Mouse (Mus musculus) gastrocnemius, postnatal 14 days (tissue): ENCODE results near the gene Angpt4. TPM values are rescaled to one million over a fixed set of nuclear protein-coding genes. Genes with fewer than 3 reads are reported as not detected.

Experiments used
- DNase-seq: peaks from one replicate; pipeline ENCODE4 v3.0.0; 2021; ENCODE audit warnings: mixed read lengths
- intact Hi-C: fragments of 180-260 bp; cut with DNase I; formaldehyde crosslinking; loops from one replicate; pipeline ENCODE4 v1.15.1; 2025; ENCODE audit warnings: low total_unique reads
- total RNA-seq, 2 experiments: library from RNA; stranded (reverse); gene quantifications; 2 replicates each; pipeline ENCODE4 v1.2.3; 2021

The Angpt4 gene
- total RNA-seq, 2 experiments from 2014 or later = 0.12 TPM; not detected in 1

GRCm38 (mm10) chr2:151910498-151910897, 512 bp upstream of the Angpt4 start:
- intact Hi-C loops = no loop called here
- DNase-seq = no peak

- intact Hi-C loops = no loop called here
- DNase-seq = no peak
Observed at GRCm38 (mm10) chr2:151911751-151912150, 741 bp downstream of the Angpt4 start.

- intact Hi-C loops = no loop called here
Observed at GRCm38 (mm10) chr2:151914120-151914519, 3.1 kb downstream of the Angpt4 start.

GRCm38 (mm10) chr2:151915111-151915510, 4.1 kb downstream of the Angpt4 start:
- DNase-seq = no peak
- intact Hi-C loops = no loop called here

More at GRCm38 (mm10) chr2:151914120-151914519, 3.1 kb downstream of the Angpt4 start:
- DNase-seq = no peak

- peak; percentile 67 for DNase-seq
- intact Hi-C loops = no loop called here
Observed at GRCm38 (mm10) chr2:151916061-151916831, 5.2 kb downstream of the Angpt4 start.

- intact Hi-C loops = no loop called here
- no peak for DNase-seq
Observed at GRCm38 (mm10) chr2:151919140-151919539, 8.1 kb downstream of the Angpt4 start.

- intact Hi-C loops = no loop called here
Observed at GRCm38 (mm10) chr2:151921068-151921467, 10.1 kb downstream of the Angpt4 start.

GRCm38 (mm10) chr2:151921596-151921995, 10.6 kb downstream of the Angpt4 start:
- peak; percentile 48 for DNase-seq
- intact Hi-C loops = no loop called here

More at GRCm38 (mm10) chr2:151921068-151921467, 10.1 kb downstream of the Angpt4 start:
- no peak for DNase-seq

- intact Hi-C loops = no loop called here
- no peak for DNase-seq
Observed at GRCm38 (mm10) chr2:151924276-151924675, 13.3 kb downstream of the Angpt4 start.

GRCm38 (mm10) chr2:151925715-151926114, 14.7 kb downstream of the Angpt4 start:
- intact Hi-C loops = no loop called here
- no peak for DNase-seq

- intact Hi-C loops = no loop called here
- DNase-seq = no peak
Observed at GRCm38 (mm10) chr2:151927103-151927502, 16.1 kb downstream of the Angpt4 start.

- intact Hi-C loops = loop anchor here (2.0 kb wide), 1 partner anchor 64 kb away; no protein-coding TSS in a partner anchor
- peak; percentile 83 for DNase-seq
Observed at GRCm38 (mm10) chr2:151930389-151931074, 19.5 kb downstream of the Angpt4 start.

- intact Hi-C loops = no loop called here
- peak; percentile 81 for DNase-seq
Observed at GRCm38 (mm10) chr2:151937893-151938292, 26.9 kb downstream of the Angpt4 start.

- peak; percentile 56 for DNase-seq
- intact Hi-C loops = no loop called here
Observed at GRCm38 (mm10) chr2:151938780-151939200, 27.8 kb downstream of the Angpt4 start.

- no peak for DNase-seq
- intact Hi-C loops = loop anchor here (5.0 kb wide), 1 partner anchor 52 kb away; no protein-coding TSS in a partner anchor
Observed at GRCm38 (mm10) chr2:151939651-151940420, 28.8 kb downstream of the Angpt4 start.

- DNase-seq = peak; percentile 58
- intact Hi-C loops = loop anchor here (5.0 kb wide), 1 partner anchor 51 kb away; no protein-coding TSS in a partner anchor
Observed at GRCm38 (mm10) chr2:151941269-151941668, 30.3 kb downstream of the Angpt4 start.

GRCm38 (mm10) chr2:151944106-151944505, 33.1 kb downstream of the Angpt4 start:
- intact Hi-C loops = loop anchor here (5.0 kb wide), 1 partner anchor 48 kb away; no protein-coding TSS in a partner anchor

GRCm38 (mm10) chr2:151947617-151948016, 36.6 kb downstream of the Angpt4 start:
- intact Hi-C loops = no loop called here
- no peak for DNase-seq

More at GRCm38 (mm10) chr2:151944106-151944505, 33.1 kb downstream of the Angpt4 start:
- no peak for DNase-seq

GRCm38 (mm10) chr2:151948311-151948710, 37.3 kb downstream of the Angpt4 start:
- intact Hi-C loops = no loop called here
- peak; percentile 45 for DNase-seq
